Mouse (Mus musculus) kidney, adult 8-10 months (tissue): ENCODE results near the gene Mitd1.

Source experiments
- DNase-seq, 2 experiments: peaks; one replicate each; pipeline ENCODE4 v3.0.0; 2022

Mitd1 gene

DNA sequence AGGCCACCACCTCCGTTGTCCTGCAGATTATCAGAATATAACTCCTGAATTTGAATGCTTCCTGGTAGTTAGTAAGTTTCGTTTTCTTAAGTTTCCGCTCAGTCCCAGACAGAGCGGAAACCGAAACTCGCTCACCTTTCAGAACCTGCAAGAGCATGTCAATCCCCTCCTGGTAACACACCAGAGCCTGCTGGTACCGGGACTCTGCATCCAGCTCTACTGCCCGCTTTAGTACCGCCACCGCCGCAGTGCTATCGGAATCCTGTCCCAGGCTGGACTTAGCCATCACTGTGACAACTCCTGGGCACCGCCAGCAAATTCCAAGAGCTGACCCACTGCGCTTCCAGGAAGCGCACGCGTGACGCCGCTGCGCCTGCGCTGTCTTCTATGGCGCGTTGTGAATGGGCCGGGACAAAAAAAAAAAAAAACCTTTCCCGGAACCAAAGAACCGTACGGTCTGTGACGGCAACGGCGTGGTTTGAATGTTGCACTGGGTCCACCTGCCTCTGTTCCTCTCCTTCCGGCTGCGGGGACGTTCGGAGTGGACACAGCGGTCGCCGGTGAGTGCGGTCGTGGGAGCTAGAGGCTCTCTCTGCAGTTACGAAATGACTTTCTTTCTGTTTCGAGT is at the start of gene Mitd1, which contains the start of gene Mrpl30:
Gene Mitd1, minus strand, starts transcription at position 387 of the 628 bp plus-strand sequence.
Gene Mrpl30, plus strand, starts transcription at position 453 of the 628 bp plus-strand sequence.
- DNase-seq, result peak; percentile 87 to 92

DNA sequence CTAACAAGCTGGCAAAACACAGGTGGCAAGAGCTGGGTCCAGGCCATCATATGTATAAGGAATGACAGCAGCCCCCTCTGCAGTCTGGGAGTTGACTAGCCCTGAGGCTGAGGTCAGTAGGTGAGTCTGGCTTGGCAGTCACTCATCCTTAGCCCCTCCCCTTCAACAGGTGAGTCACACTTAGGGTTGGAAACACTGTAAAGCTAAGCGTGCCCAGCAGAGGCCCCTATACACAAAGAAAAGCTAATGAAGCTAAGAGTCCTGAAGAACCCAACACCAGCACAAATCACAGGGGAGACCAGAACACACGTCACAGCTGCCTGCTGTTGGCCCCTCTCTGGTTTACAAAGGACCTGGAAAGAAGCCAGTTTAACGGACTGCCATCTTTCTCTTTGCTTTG is 41.6 kb upstream of the Mitd1 start:
- DNase-seq, result peak; percentile 27 to 58

DNA sequence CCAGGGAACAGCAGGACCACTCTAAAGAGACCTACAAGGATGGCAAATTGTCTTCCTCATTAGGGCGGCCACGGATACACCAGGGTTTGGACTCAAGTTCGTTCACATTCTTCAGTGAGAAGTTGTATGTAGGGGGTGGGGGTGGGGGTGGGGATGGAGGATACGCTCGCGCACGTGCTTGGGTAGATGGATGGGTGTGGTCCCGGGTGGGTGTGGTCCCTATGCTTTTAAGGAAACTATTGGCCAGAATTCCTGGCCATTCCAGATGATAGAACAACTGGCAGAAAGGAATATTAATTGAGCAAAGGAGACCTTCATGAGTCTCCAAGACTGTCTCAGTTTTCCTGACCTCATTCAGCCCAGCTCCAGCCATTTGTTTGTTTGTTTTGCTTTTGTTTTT is 35.8 kb upstream of the Mitd1 start:
- DNase-seq, result no peak

DNA sequence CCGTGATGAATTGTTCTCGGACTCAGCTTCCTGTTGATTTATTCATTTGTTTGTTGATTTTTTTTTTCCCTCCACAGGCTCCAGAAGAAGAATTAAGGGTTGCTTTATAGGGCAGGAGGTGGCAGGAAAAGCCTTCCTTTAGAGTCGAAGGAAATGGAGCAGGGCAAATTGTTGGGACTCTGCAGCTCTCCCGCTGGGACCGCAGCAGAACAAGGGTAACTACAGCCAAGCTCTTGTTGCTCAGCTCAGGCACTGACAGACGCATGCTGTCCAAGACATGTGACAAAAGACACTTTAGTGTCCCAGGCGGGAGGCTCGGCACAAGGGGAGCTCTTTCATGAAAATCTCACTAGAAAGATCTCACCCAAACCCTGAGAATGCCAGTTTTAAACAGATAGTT is 32.3 kb upstream of the Mitd1 start:
- no peak for DNase-seq

DNA sequence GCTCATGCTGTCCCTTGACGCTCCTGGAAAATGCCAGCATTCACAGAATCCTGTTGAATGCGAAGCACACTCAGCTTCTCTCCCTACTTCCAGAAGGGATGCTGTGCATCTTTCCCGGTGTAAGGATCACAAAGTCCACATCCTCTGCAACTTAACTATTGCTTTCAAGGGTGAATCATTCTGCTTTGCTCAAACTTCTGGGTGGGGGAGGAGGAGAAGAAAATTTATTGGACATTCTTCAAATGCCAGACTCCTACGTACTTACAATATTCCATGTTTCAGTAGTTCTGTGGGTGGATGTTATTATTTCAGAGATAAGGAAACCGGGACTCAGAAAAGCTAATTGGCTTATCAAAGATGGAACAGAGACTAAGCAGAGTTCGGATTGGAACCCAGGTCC is 27.9 kb upstream of the Mitd1 start:
- DNase-seq, result no peak

DNA sequence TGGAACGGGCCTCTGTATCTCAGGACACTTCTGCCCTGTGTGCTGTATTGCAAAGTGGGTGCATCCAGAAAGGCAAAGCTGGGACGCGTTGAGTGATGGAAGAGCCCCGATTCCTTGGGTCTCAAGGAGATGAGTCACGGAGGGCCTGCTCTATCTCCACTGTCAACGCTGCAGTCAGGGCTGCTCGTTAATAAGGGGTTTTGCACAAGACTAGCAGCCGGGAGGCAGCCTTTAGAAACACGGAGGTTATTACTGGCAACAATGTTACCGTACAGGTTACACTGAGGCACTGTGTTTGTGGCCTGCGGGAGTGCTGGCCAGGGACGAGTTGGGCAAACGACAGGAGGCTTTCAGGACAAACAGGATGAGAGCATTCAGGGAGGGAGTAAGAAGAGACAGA is 27.5 kb upstream of the Mitd1 start:
- DNase-seq, result no peak

GRCm38 (mm10) chr1:37916393-37916792 is 26.2 kb upstream of the Mitd1 start, which contains the start of gene Lyg2:
Gene Lyg2 (minus strand): TSS chr1:37916493.
- no peak for DNase-seq

- DNase-seq, result no peak
These were observed 22.5 kb upstream of the Mitd1 start for GRCm38 (mm10) chr1:37912751-37913150.

DNA sequence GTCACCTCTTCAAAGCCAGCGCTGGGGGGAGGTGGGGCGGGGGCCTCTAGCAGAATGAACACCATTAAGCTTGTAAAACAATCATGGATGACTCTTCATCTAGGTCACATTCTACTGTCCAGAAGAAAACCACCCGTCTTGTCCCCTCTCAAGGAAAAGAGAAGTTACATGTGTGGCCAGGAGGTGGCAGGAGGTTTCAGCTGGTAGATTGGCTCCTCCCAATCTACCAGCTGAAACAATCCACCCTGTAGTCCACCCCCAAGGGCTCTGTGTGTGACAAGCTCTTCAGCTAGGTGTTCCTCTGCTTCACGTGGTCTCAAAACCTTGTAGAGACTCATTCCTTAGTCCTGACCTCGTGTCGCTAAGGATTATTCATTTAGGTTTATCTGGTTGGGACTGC is 13.0 kb upstream of the Mitd1 start:
- DNase-seq, result peak in 1 of 2 experiments; percentile 25

DNA sequence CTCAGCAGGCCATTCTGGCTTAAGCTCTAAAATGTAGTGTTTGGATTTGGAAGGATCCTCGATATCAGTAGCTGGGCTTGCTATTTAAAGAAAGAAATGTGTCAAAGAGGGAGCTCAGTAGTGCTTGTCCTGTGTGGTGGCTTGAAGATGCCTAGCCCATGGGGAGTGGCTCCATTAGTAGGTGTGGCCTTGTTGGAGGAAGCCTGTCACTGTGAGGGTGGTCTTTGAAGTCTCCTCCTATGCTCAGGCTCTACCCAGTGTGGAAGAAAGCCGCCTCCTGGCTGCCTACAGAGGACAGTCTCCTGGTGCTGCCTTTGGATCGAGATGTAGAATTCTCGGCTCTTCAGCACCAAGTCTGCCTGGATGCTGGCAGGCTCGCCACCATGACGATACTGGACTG is 10.1 kb upstream of the Mitd1 start:
- no peak for DNase-seq

GRCm38 (mm10) chr1:37899816-37900215 is 9.6 kb upstream of the Mitd1 start:
- no peak for DNase-seq

GRCm38 (mm10) chr1:37894606-37895005 is 4.4 kb upstream of the Mitd1 start:
- DNase-seq, result no peak

- DNase-seq, result no peak
These were observed 1.2 kb upstream of the Mitd1 start for GRCm38 (mm10) chr1:37891400-37891799.

GRCm38 (mm10) chr1:37889206-37889605 is 1.0 kb downstream of the Mitd1 start:
- DNase-seq, result no peak

GRCm38 (mm10) chr1:37884451-37884850 is 5.8 kb downstream of the Mitd1 start:
- no peak for DNase-seq

DNA sequence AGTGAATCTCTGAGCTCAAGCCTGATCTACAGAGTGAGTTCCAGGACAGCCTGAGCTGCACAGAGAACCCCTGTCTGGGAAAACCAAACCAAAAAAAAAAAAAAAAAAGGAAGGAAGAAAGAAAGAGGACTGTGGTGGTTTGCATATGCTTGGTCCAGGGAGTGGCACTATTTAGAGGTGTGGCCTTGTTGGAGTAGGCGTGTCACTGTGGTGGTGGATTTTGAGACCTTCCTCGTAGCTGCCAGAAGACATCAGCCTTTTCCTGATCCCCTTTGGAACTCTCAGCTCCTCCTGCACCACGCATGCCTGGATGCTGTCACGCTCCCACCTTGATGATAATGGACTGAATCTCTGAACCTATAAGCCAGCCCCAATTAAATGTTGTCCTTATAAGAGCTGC is 6.8 kb downstream of the Mitd1 start:
- DNase-seq, result no peak

- no peak for DNase-seq
These were observed 12.3 kb downstream of the Mitd1 start for GRCm38 (mm10) chr1:37877736-37878460.

DNA sequence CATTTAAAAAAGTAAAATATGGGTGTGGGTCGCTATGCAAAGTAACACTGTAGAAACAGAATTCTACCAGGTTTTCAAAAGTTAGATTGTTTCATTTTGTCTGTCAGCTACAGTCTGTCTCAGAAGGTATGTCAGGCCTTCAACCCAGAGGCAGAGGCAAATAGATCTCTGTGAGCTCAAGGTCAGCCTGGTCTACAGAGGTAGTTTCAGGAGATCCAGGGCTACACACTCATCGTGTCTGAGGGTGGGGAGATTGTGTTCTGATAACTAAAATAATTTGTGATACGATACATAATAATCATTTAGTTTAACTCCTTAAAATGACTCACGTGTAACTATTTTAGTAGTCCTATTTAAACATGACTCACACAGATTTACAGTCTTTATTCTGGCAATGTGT is 17.1 kb downstream of the Mitd1 start:
- no peak for DNase-seq

GRCm38 (mm10) chr1:37872131-37873067 is 17.8 kb downstream of the Mitd1 start:
- peak; percentile 86 to 91 for DNase-seq

GRCm38 (mm10) chr1:37871704-37872103 is 18.5 kb downstream of the Mitd1 start, which contains the start of gene Lipt1:
Gene Lipt1 (plus strand): TSS chr1:37871738.
- no peak for DNase-seq

GRCm38 (mm10) chr1:37869362-37869761 is 20.8 kb downstream of the Mitd1 start:
- no peak for DNase-seq

DNA sequence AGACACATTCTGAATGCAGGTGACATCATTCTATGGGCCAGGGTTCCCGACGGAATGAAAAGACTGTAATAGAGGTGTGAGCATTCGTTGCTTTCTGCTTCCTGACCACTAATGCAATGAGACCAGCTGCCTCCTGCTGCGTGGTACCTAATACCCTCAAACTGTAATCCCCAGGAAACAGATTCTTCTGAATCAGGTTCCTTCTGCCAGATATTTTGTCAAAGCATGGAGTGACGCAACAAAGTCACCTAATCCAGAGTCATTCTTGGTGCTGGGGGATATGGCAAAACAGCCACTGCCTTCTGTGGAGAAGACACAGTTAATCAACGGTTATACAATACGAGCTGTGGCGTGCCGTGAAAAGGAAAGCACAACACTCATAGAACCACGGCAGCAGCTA is 21.6 kb downstream of the Mitd1 start:
- no peak for DNase-seq

DNA sequence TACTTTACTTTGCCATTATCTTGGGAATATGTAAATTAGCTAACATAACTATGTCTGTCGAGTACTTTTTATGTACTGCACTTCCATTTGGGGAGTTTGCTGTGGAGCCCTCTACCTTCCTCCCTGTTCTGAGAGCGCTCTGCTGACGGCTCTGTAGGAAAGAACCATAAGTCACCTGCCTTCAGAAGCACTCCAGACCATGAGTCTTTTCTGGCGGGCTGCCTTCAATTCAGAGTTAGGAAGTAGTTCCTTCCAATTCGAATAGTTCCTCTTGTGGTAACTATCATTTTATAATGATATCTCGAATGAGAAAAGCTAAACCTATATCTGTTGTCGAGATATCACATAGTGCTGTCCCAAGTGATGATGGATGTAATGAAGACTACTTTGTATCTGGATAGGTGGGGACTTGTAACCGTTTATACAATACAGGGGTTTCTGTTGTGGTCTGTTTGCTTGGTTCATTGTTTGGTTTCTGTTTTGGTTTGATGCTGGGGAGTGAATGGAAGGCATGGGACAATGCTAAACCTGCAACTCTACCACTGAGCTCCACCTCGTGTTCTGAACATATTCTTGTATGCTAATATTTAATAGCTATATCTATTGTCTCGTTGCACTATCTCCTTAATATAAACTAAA is 22.4 kb downstream of the Mitd1 start:
- no peak for DNase-seq
